Mouse (Mus musculus) WW6 (cell line): ENCODE measurements around the gene Crhbp.
A peak's percentile ranks its signal among the peaks of the same experiment; 100 is the strongest.

Experiments
- DNase-seq: peaks from one replicate; pipeline ENCODE4 v3.0.0-alpha.2; 2013; ENCODE audit warnings: low read depth, low spot score

The Crhbp gene

GRCm38 (mm10) chr13:95444824-95445223 lies at the start of gene Crhbp:
Gene Crhbp, minus strand, starts transcription at chr13:95444924.
- DNase-seq, result no peak

- no peak for DNase-seq
Observed at GRCm38 (mm10) chr13:95493296-95493695, 48.6 kb upstream of the Crhbp start.

GRCm38 (mm10) chr13:95491327-95491726 lies 46.6 kb upstream of the Crhbp start:
- DNase-seq, result no peak

GRCm38 (mm10) chr13:95484664-95485063 lies 39.9 kb upstream of the Crhbp start:
- DNase-seq, result no peak

GRCm38 (mm10) chr13:95481428-95481827 lies 36.7 kb upstream of the Crhbp start:
- peak; percentile 42 for DNase-seq

- DNase-seq, result no peak
Observed at GRCm38 (mm10) chr13:95478671-95479413, 34.1 kb upstream of the Crhbp start, which contains the start of gene S100z. Gene S100z, minus strand, starts transcription at chr13:95478721.

- no peak for DNase-seq
Observed at GRCm38 (mm10) chr13:95477173-95477572, 32.4 kb upstream of the Crhbp start.

GRCm38 (mm10) chr13:95475124-95475523 lies 30.4 kb upstream of the Crhbp start:
- DNase-seq, result no peak

GRCm38 (mm10) chr13:95474294-95474693 lies 29.6 kb upstream of the Crhbp start:
- no peak for DNase-seq

GRCm38 (mm10) chr13:95470970-95471369 lies 26.2 kb upstream of the Crhbp start:
- DNase-seq, result peak; percentile 14

- no peak for DNase-seq
Observed at GRCm38 (mm10) chr13:95451529-95451928, 6.8 kb upstream of the Crhbp start.

- no peak for DNase-seq
Observed at GRCm38 (mm10) chr13:95450636-95451210, 6.0 kb upstream of the Crhbp start.

GRCm38 (mm10) chr13:95449730-95450129 lies 5.0 kb upstream of the Crhbp start:
- no peak for DNase-seq

GRCm38 (mm10) chr13:95444291-95444690 lies 433 bp downstream of the Crhbp start:
- no peak for DNase-seq

GRCm38 (mm10) chr13:95443376-95444233 lies 1.1 kb downstream of the Crhbp start:
- DNase-seq, result peak; percentile 33

- no peak for DNase-seq
Observed at GRCm38 (mm10) chr13:95442901-95443300, 1.8 kb downstream of the Crhbp start.

- DNase-seq, result no peak
Observed at GRCm38 (mm10) chr13:95439569-95439968, 5.2 kb downstream of the Crhbp start.

GRCm38 (mm10) chr13:95431760-95432159 lies 13.0 kb downstream of the Crhbp start:
- no peak for DNase-seq

- DNase-seq, result no peak
Observed at GRCm38 (mm10) chr13:95427499-95427898, 17.2 kb downstream of the Crhbp start.

- no peak for DNase-seq
Observed at GRCm38 (mm10) chr13:95426421-95426820, 18.3 kb downstream of the Crhbp start.

GRCm38 (mm10) chr13:95425484-95425883 lies 19.2 kb downstream of the Crhbp start:
- DNase-seq, result no peak

- no peak for DNase-seq
Observed at GRCm38 (mm10) chr13:95424932-95425331, 19.8 kb downstream of the Crhbp start.
